8 mouse cellular contexts compared by ENCODE assay signal in genomic region chr3:31309371-31309933, GRCm38 (mm10). TPM values are rescaled to one million over a fixed set of nuclear protein-coding genes. Genes with fewer than 3 reads are reported as not detected.
DNase-seq lines count a peak whose midpoint lies in the region; ATAC-seq lines count a peak whose summit lies in the region.

No protein-coding gene starts in this region.

- no peaks in the 10 kb centered on the region for H3K9me3 ChIP-seq in kidney, embryonic 14.5 days (ENCODE audit: control insufficient read depth, low read length)
- no peaks in the 10 kb centered on the region for H3K9me3 ChIP-seq in hindbrain, embryonic 10.5 days
- H3K9me3 ChIP-seq in stomach, embryonic 16.5 days (replicated peaks; ENCODE audit: control insufficient read depth, low read length), result no peaks in the 10 kb centered on the region

- intact Hi-C loops in gastrocnemius, postnatal 14 days (cut with DNase I; ENCODE audit: low total_unique reads), result no loop called here

- WGBS in kidney, embryonic 14.5 days, result 2% methylated on average over 34 of the region's 36 CpGs
- 1% methylated on average over 36 of the region's 36 CpGs for WGBS in hindbrain, embryonic 10.5 days
- under 1% methylated on average over 36 of the region's 36 CpGs for WGBS in stomach, embryonic 16.5 days

- H3K9ac ChIP-seq in kidney, embryonic 14.5 days (ENCODE audit: low read depth, low read length), result no peak overlapping the region
- H3K9ac ChIP-seq in stomach, embryonic 16.5 days (ENCODE audit: low read length), result no peak overlapping the region

- peaks cover 22% of the 10 kb centered on the region for H3K27me3 ChIP-seq in kidney, embryonic 14.5 days (ENCODE audit: control insufficient read depth, insufficient read depth, low read length)
- peaks cover 40% of the 10 kb centered on the region for H3K27me3 ChIP-seq in hindbrain, embryonic 10.5 days (ENCODE audit: insufficient read depth, poor library complexity, severe bottlenecking)
- peaks cover 21% of the 10 kb centered on the region for H3K27me3 ChIP-seq in stomach, embryonic 16.5 days (ENCODE audit: control insufficient read depth, insufficient read depth, low read length)

- peak overlapping the region; percentile 21 for H3K4me3 ChIP-seq in kidney, embryonic 14.5 days (ENCODE audit: low read length)
- peak overlapping the region; percentile 61 for H3K4me3 ChIP-seq in hindbrain, embryonic 10.5 days
- H3K4me3 ChIP-seq in stomach, embryonic 16.5 days (replicated peaks; ENCODE audit: low read length), result peak overlapping the region; percentile 10

- 0 out of 2 replicates have a peak, but pooled peaks have one; percentile 32 for ATAC-seq in kidney, embryonic 14.5 days (ENCODE audit: low FRiP score, low TSS enrichment)
- ATAC-seq in stomach, embryonic 16.5 days (ENCODE audit: insufficient read depth, low FRiP score), result no peak
- no peak for ATAC-seq in megakaryocyte-erythroid progenitor cell, adult 5-6 weeks (replicated peaks; ENCODE audit: low FRiP score, low TSS enrichment, poor library complexity, severe bottlenecking)

- no peak overlapping the region for H3K27ac ChIP-seq in kidney, embryonic 14.5 days (ENCODE audit: low read depth, low read length)
- H3K27ac ChIP-seq in hindbrain, embryonic 10.5 days, result peak overlapping the region; percentile 75
- no peak overlapping the region for H3K27ac ChIP-seq in stomach, embryonic 16.5 days (ENCODE audit: low read length)

- H3K4me1 ChIP-seq in kidney, embryonic 14.5 days (ENCODE audit: control insufficient read depth, insufficient read depth, low read length), result 0 out of 2 replicates have a peak, but pooled peaks cover 5% of the 10 kb centered on the region
- H3K4me1 ChIP-seq in hindbrain, embryonic 10.5 days (replicated peaks), result peaks cover 17% of the 10 kb centered on the region
- H3K4me1 ChIP-seq in stomach, embryonic 16.5 days (ENCODE audit: control insufficient read depth, insufficient read depth, low read length), result no peaks in the 10 kb centered on the region

- no peaks in the 10 kb centered on the region for H3K36me3 ChIP-seq in kidney, embryonic 14.5 days (ENCODE audit: control insufficient read depth, insufficient read depth, low read length)
- H3K36me3 ChIP-seq in hindbrain, embryonic 10.5 days, result no peaks in the 10 kb centered on the region
- H3K36me3 ChIP-seq in stomach, embryonic 16.5 days (ENCODE audit: control insufficient read depth, insufficient read depth, low read length), result no peaks in the 10 kb centered on the region

- peak overlapping the region; percentile 32 for H3K4me2 ChIP-seq in kidney, embryonic 14.5 days (replicated peaks; ENCODE audit: low read depth, low read length)
- H3K4me2 ChIP-seq in stomach, embryonic 16.5 days (ENCODE audit: low read depth, low read length), result no peak overlapping the region

- no peak for DNase-seq in kidney, adult 9 months
- peak; percentile 76 to 79 for DNase-seq in cerebellum, postnatal 14 days
- peak; percentile 38 for DNase-seq in hindbrain, embryonic 10.5 days (ENCODE audit: low spot score)
- DNase-seq in mesoderm, embryonic 11.5 days (ENCODE audit: low read depth, low spot score), result peak; percentile 20
- no peak for DNase-seq in gastrocnemius, postnatal 14 days

RNA-seq across cellular contexts. Expression of gene Slc7a14, which starts 0.7 kb away (rescaled TPM):
- 0.11 and 0.14 TPM in 2 replicates for polyA plus RNA-seq in kidney, embryonic 14.5 days (2014; fragmentation: Nextera tagmentation; extraction: Ambion mirVana)
- polyA plus RNA-seq in hindbrain, embryonic 10.5 days (2016; fragmentation: Nextera tagmentation; extraction: Ambion mirVana), result 0.55 and 0.76 TPM in 2 replicates
- 0.90 and 0.97 TPM in 2 replicates for polyA plus RNA-seq in stomach, embryonic 16.5 days (2015; fragmentation: Nextera tagmentation; extraction: Ambion mirVana)
- 0.04 TPM in 1 of 2 replicates, not detected in the other for total RNA-seq in megakaryocyte-erythroid progenitor cell, adult 5-6 weeks (2014; fragmentation: Nextera tagmentation)
- total RNA-seq in megakaryocyte-erythroid progenitor cell, adult 5-6 weeks (2017), result not detected in 2 replicates
- under 1 TPM; 0.02 to 0.10 TPM for total RNA-seq in gastrocnemius, postnatal 14 days (2021)

Comparison
In these comparisons a context has a peak if more than half of its experiments do, and no peak if none do; other contexts are left out.
1. H3K4me3 ChIP-seq: peak in every context shown above with its lines; median percentile 61 in hindbrain, embryonic 10.5 days; 21 in kidney, embryonic 14.5 days; 10 in stomach, embryonic 16.5 days.
2. DNase-seq: peak in cerebellum, postnatal 14 days (2 of 2), hindbrain, embryonic 10.5 days (single experiment) and mesoderm, embryonic 11.5 days (single experiment); none in kidney, adult 9 months (single experiment) and gastrocnemius, postnatal 14 days (single experiment).